Mouse (Mus musculus) lung, postnatal 0 days (tissue): ENCODE results near the gene Gtf2ird1.

Experiments used
- CTCF ChIP-seq: IDR thresholded peaks from 2 replicates; pipeline ENCODE4 v1.5.1; 2016; ENCODE audit warnings: antibody characterized with exemption, mild to moderate bottlenecking
- EP300 ChIP-seq: IDR thresholded peaks from 2 replicates; pipeline ENCODE4 v1.6.1; 2016; ENCODE audit warnings: antibody characterized with exemption, mild to moderate bottlenecking, control low read depth

GRCm38 (mm10) chr5:134454421-134454820, 2.1 kb downstream of the Gtf2ird1 start:
- TF ChIP-seq CTCF: no peak
- TF ChIP-seq EP300: no peak
